ENCODE assay signal across 31 mouse cellular contexts in genomic region chr10:39221028-39221427, GRCm38 (mm10). TPM values are rescaled to one million over a fixed set of nuclear protein-coding genes. Genes with fewer than 3 reads are reported as not detected.
"Had no signal": no experiment of that assay in that cellular context is flagged by ENCODE, and none has a peak within 500 bp of the region (broad histone marks: within the 10 kb centered on the region; RNA-seq: fewer than 3 reads in every experiment).

No protein-coding gene starts in this region.

- ATAC-seq: liver, embryonic 12.5 days; liver, postnatal 0 days; lung, postnatal 0 days; midbrain, embryonic 13.5 days; midbrain, embryonic 16.5 days had no signal

- H3K36me3 ChIP-seq: limb, embryonic 12.5 days; limb, embryonic 13.5 days; liver, embryonic 12.5 days; liver, embryonic 13.5 days; liver, embryonic 15.5 days; lung, embryonic 15.5 days; midbrain, embryonic 10.5 days; midbrain, embryonic 12.5 days; midbrain, embryonic 13.5 days; neural tube, embryonic 12.5 days; neural tube, embryonic 13.5 days had no signal

- H3K9me3 ChIP-seq: liver, embryonic 13.5 days; liver, embryonic 15.5 days had no signal

- DNase-seq: left cerebral cortex, postnatal 4 days; liver; liver, embryonic 13.5 days; liver, postnatal 0 days; lung, adult 18-20 months; lung, adult 2 months; lung, embryonic 14.5 days; lung, postnatal 10 days; lung, postnatal 14 days; lung, postnatal 36 days; lung, postnatal 4 days; midbrain, embryonic 14.5 days had no signal

- H3K27ac ChIP-seq: left cerebral cortex, adult 2 months; limb, embryonic 12.5 days; liver, embryonic 12.5 days; liver, embryonic 13.5 days; liver, embryonic 14.5 days; liver, embryonic 15.5 days; lung, embryonic 15.5 days; macrophage; midbrain, embryonic 10.5 days; midbrain, embryonic 12.5 days; midbrain, embryonic 13.5 days; neural tube, embryonic 12.5 days; neural tube, embryonic 13.5 days had no signal

- H3K4me2 ChIP-seq: limb, embryonic 12.5 days; limb, embryonic 13.5 days; liver, embryonic 11.5 days; liver, embryonic 12.5 days; liver, embryonic 13.5 days; liver, embryonic 15.5 days; lung, embryonic 14.5 days; lung, embryonic 15.5 days; midbrain, embryonic 12.5 days; midbrain, embryonic 13.5 days; neural tube, embryonic 12.5 days; neural tube, embryonic 13.5 days had no signal

- H3K9ac ChIP-seq: limb, embryonic 12.5 days; limb, embryonic 13.5 days; liver, embryonic 12.5 days; liver, embryonic 13.5 days; liver, embryonic 14.5 days; liver, embryonic 15.5 days; liver, postnatal 0 days; lung, embryonic 14.5 days; lung, embryonic 15.5 days; midbrain, embryonic 12.5 days; midbrain, embryonic 13.5 days; neural tube, embryonic 12.5 days; neural tube, embryonic 13.5 days had no signal

- H3K4me1 ChIP-seq: liver, embryonic 12.5 days; liver, embryonic 13.5 days; liver, embryonic 15.5 days; lung, embryonic 15.5 days; midbrain, embryonic 10.5 days; midbrain, embryonic 12.5 days; midbrain, embryonic 13.5 days; neural tube, embryonic 12.5 days; neural tube, embryonic 13.5 days had no signal

- H3K27me3 ChIP-seq: limb, embryonic 12.5 days; limb, embryonic 13.5 days; liver, embryonic 12.5 days; liver, embryonic 13.5 days; liver, embryonic 15.5 days; lung, embryonic 15.5 days; megakaryocyte, embryonic 14.5 days; midbrain, embryonic 12.5 days; midbrain, embryonic 13.5 days; neural tube, embryonic 12.5 days; neural tube, embryonic 13.5 days had no signal

- H3K4me3 ChIP-seq: left cerebral cortex, adult 2 months; limb, embryonic 12.5 days; limb, embryonic 13.5 days; liver, embryonic 12.5 days; liver, embryonic 13.5 days; liver, embryonic 15.5 days; lung, embryonic 15.5 days; megakaryocyte, embryonic 14.5 days; midbrain, embryonic 10.5 days; midbrain, embryonic 12.5 days; midbrain, embryonic 13.5 days; myocyte; neural tube, embryonic 12.5 days; neural tube, embryonic 13.5 days had no signal

RNA-seq across cellular contexts. Expression of gene Ccn6, which starts 57.4 kb away (rescaled TPM):
- polyA plus RNA-seq: liver, embryonic 12.5 days; liver, embryonic 15.5 days; liver, embryonic 16.5 days; liver, postnatal 0 days; lung, postnatal 0 days; macrophage; myocyte had no signal
